Mouse (Mus musculus) kidney, postnatal 4 days (tissue): ENCODE results near the gene Nolc1.

Source experiments
- DNase-seq, 2 experiments: peaks; one replicate each; pipeline ENCODE4 v3.0.0; 2021; ENCODE audit warnings: mixed read lengths in 2 of 2

Gene Nolc1

DNA sequence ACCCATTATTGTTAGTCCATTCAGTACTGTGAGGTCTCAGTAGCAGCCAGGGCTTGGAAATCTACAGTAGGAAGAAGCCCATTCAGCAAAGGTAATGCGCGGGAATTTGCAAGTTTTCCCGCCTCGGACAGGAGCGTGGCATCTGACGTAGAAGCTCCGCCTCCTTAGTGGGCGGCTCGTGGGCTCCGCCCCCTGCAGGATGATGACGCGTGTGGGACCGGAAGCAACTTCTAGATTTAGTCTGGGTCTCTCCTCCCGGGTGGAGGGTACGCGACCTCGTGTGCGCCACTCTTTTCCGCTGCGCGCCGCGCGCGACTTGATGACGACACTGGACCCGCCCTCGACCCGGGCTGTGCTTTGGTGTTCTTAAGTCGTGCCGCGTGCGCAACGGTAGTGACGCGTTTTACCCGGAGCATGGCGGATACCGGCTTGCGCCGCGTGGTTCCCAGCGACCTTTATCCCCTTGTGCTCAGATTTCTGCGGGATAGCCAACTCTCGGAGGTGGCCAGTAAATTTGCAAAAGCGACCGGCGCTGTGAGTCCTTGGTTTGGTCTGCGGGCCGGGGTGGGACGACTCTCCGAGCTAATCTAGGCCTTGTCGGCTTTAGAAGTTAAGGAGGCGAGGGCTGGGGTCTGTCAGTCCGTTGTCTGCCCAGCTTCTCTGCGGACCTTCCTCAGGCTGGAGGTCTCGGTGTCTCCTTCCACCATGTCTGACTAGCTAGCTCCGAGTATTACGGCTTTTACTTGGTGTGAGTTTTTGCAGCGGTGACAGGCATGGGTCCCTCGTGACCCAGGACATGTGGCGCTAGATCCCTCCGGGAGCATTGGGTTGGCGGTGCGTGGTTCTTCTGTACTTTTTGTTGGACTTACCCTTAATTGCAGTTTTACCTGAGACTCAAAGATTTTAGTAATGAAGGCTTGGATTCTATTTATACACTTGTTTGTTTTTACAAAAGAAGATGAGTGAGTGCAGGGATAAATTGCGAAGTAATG, at the start of gene Nolc1:
Nolc1 (plus strand) TSS at position 248 of the 992 bp plus-strand sequence.
- DNase-seq, result peak; percentile 99

DNA sequence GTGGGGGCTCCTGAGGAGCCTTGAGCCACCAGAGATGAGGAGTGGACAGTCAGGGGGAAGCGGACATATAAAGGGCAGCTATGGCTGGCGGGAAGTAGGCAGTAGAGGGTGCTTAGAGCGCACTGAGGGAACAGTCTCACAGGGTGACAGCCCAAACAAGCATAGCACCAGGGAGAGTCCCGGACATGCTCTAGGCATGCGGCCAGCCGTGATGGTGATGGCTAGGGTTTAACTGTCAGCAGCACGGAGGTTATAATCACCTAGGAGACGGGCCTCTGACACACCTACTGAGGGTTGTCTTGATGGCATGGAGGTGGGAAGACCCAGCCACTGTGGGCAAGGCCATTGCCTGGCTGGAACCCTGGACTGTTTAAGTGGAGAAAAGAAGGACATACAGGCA, 49.1 kb upstream of the Nolc1 start:
- DNase-seq, result no peak

DNA sequence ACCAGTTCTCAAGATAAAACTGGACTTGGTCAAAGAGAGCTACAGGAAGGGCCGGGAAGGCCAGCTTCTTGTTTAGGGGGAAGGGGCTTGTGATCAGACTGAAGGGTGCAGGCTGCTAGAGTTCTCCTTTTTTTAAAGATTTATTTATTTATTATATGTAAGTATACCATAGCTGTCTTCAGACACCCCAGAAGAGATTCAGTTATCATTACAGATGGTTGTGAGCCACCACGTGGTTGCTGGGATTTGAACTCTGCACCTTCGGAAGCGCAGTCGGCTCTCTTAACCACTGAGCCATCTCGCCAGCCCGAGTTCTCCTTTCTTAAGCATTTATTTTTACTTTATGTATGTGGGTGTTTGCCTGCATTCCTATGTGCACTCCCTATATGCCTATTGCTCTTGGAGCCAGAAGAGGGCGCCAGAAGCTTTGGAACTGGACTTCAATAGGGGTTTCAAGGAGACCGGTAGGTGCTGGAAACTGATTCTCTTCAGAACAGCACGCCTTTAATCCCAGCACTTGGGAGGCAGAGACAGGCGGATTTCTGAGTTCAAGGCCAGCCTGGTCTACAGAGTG, 46.8 kb upstream of the Nolc1 start:
- no peak for DNase-seq

DNA sequence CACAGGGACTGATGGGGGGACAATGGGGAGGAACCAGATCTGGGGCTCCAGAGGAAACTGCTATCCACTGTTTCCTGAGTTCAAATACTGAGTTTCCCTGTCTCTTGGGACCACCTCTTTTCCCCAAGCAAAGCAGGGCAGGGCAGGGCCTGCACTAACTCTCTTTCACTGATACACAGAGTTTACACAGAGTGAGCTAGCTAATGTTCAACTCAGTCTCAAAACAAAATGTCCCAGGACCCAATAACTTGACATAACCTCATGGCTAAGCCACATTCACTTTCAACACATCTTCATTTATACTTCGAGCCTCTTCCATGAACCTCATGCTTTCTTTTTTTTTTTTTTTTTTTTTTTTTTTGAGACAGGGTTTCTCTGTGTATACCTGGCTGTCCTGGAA, 46.0 kb upstream of the Nolc1 start:
- no peak for DNase-seq

DNA sequence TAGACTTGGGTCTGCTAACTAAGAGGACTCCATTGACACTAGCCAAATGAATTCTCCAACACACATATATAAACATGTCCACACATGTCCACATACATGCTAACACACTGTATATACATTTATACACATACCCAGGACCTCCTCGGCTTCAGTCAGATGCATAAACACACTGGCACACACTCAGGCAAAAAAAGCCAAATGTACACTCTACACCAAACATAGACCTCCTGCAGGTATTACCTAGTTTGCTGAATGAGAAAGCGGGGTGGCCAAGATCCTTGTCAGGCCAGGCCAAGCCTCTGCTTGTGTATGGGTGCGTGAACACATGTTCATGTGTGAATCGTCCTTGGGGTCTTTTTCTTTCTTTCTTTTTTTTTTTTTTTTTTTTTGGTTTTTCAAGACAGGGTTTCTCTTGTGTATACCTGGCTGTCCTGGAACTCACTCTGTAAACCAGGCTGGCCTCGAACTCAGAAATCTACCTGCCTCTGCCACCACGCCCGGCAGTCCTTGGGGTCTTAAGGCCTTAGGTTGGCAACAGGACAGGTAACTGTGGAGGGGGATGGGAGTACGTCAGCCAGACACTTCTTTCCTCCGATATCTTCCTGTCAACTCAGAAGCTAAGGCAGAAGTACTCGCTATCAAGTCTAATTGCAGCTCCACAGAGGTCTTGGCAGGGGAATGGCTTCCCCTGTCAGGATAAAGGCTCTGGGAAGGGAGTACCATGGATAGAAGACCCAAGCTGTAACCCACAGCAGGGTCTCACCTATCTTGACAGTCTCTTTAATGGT, 45.3 kb upstream of the Nolc1 start:
- no peak for DNase-seq

DNA sequence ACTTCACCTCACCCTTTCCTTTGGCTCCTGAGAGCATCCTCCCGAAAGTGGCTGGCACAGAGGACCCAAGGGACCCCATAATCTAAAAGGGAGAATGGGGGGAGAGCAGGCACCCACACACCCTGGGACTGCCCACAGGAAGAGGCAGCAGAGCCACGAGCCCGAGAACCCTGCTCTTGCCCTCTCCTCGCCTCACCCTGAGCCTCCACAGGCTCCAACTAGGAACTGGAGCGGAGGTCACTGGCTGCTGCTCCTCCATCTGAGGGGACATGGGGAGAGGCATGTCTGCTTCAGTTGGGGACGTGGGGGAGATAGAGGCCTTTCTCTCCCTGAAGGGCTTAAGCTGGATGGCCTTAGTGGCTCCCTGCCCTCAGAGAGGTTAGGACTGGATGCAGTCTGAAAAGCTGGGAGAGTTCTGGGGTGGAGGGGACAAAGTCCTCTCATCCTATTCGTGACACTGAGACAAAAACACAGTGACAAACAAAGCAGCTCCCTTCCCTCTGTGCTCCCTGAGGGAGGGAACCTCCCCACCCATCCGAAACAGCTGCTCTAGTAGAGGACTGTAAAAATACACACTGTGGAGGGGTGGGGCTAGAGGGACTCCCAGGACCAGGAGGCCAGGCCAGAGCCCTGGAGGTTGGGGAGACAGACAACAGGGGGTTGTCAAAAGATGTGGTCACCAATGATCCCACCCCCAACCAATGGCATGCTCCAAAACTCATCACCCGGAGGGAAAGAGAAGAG, 43.8 kb upstream of the Nolc1 start:
- DNase-seq, result no peak

DNA sequence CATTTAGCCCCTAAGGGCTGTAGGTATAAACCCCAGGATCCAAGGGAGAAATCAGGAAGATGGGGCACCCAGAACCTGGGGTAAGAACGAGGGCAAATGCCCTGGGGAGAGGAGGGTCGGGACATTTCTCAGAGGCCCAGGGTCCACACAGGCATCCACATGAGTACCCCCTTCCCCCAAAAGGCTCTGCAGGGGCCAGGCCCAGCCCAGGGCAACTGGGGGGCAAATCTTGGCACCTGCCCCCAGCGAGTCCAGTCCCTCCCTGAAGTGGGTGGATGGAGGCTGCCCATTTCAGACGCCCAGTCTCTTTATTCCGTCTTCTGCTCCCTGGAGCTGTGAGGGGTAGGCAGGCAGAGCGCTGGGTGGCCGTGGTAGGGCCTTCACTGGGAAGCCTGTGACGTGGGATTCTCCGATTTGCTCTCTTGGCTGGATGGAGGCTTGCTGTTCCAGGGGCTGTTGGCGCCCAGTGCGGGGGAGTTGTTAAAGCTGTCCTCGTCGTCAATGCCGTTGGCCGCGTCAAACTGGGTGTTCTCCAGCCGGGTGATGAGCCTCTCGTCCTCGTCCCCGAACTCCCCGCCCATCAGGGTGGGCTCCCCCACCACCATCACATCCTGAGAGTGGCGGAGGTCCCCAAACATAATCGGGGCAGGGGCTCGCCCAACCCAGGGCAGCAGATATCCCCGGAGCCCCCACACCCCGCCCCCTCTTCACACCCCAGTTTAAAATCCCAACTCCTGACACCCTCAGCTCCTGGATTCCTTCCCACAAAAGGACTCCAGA, 42.7 kb upstream of the Nolc1 start:
- no peak for DNase-seq

DNA sequence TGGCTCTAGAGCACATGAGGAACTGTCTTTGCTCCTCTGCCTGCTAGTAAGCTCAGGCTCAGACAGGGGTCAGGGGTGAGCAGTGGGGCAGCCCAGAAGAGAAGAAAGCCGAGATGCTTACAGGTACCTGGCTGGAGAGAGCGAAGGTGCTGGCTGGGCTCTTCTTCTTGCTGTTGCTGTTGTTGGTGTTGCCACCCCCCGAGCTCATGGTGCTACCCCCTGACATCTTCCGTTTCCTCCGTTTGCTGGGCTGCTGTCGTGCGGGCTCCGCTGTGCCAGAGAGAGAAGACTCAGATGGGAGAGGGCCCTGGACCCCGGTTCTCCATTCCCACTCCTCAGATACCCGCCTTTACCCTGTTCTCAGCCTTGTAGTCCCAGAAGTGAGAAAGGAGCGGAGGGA, 41.8 kb upstream of the Nolc1 start:
- DNase-seq, result no peak

DNA sequence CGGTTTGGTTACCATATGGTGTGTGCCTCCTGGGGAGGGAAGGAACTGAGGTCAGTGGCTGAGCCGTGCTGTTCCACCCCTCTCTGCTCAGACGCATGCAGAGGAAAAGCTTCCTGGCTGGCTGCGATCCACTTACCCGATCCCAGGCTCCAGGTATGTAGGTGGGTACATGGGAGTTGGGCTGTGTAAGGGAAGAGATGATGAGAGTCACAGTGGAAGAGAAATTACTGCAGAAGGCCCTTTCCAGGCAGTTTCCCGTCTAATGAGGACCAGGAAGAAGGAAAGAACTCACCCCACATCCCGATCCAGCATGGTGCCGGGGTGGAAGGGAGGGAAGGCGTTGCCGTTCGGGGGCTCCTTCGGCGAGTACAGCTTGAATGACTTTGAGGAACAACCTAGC, 39.7 kb upstream of the Nolc1 start:
- no peak for DNase-seq

DNA sequence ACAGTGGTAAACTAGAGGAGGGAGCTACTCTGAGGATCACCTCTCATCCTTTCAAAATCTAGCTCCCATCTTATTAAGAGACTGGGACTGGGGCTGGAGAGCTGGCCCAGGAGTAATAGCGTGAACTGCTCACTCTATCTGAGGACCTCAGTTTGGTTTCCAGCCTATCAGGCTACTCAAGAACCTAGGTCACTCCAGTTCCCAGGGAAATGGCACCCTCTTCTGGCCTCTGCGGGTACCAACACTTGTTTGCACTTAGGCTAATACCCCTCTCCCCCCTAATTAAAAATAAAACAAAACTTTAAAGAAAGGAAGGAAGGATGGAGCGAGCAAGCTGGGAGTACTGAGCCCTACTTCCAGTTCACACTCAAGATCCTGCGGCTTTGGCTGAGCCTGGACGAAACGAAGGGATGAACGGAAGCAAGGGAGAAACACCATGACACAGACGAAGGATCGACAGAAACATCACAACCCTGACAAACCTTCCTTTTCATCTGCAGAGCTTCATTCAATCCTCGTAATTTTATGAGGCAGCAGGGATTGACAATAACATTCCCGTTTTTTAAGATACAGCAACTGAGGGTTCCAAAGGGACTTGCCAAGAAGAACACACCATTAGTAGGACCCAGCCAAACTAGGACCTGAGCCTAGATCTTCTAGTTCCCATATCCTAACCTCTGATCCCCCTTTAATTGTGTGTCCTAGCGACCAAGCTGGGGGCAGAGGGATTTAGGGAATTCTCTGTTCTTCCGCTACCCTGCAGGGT, 39.0 kb upstream of the Nolc1 start:
- peak; percentile 47 to 60 for DNase-seq

DNA sequence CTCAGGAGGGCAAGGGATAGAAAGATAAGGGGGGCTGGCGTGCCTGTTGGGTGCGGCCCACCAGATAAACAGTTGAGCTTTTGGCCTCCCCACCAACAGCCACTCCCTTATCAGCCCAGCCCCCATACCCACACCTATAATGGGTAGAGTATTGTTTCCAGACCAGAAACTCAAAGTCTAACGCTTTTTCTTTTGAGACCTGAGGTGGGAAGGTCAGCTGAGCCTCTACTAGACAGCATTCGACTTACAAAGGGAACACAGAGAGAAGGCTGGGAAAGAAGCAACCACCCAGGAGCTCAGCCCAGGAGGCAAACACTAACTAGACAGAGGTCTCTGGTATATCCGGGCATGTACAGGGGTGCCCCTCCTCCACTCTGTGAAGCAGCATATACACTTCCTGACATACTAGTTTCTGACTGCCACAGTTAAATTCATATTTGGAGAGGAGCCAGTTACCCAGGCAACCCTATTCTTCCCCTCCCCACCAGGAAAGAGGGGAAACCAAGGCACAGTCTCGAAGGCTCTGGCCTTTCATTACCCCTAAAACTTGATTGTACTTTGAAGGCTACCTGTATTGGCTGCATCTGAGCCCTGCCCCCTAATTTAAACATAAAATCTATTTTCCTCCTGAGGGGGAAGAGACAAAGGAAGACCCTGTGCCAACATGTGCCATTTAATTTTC, 38.3 kb upstream of the Nolc1 start:
- peak in 1 of 2 experiments; percentile 47 for DNase-seq

DNA sequence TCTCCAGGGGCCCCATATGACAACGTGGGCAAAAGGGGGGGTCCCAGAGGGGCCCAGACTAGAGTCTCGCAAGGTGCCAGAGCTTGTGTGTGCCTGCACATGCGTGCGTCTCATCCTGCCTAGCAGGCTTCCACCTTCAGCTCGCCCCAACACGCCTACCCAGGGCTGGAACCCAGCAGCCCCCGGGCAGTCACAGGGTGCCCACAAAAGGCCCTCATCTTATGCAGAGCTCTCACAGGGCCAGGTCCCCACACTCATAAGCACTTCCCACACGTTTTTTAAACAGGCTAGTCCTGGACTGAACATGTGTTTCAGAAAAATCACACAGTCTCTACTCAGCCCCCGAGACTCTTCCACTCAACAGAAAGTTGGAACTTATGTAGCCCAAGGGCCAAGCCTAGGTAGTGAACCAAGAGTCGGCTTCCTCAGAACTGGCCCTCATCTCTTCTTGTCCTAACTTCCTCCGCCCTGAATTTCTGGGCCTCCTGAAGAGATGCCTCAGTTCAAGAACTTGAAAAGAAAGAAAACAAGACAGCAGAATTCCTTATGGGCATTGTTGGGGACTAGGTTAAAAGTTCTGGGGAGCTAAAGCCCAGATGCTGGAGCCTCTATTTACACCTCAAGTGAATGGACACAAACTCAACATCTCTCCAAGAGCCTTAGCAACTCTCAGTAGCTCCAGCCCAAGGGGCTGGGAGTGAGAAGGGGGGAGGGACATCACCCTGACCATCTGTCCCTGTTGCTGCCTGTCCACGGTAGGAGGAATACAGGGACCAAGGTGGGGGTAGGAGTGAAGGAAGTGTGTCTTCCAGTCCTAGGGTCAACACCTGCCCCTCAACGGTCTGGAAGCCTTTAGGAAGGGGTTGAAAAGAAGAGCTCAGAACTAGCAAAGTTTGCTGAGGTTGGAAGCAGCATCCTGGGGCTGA, 37.5 kb upstream of the Nolc1 start:
- DNase-seq, result no peak

DNA sequence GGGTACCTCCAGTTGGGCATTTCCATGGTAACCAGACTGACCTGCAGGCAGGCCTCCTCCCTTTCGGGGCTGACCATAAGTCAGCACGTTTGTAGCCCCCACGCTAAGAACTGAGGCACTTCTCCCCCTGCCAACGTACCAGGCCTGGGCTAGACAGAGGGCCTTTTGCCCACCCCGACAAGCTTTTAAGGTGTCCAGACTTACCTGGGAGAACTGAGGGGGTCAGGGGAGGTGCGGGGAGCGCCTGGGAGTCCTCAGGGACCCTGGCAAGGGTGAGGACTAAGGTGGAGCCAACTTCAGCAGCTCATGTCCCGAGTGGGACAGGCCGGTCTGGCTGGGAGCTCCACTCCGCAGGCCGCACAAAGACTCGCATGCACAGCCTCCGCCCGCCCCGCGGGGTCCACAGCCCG, 36.8 kb upstream of the Nolc1 start:
- peak; percentile 40 to 62 for DNase-seq

DNA sequence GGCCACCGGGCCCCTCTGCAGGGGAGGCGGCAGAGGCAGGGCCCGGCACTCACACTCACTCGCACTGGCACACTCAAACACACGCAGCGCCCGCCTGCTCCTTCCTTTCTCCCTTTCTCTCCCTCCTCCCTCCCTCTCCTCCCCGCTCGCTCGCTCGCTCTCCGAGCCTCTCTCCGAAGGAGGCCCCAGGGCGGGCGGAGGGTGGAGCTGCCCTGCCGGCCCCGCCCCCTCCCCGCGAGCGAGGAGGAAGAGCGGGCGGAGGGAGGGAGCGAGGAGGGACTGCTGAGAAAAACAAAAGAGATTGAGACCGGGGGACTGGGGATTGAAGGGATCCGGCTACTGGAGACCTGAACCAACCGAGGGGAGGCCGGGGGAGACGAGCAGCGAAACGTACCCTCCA, 36.2 kb upstream of the Nolc1 start:
- DNase-seq, result peak; percentile 94 to 96

DNA sequence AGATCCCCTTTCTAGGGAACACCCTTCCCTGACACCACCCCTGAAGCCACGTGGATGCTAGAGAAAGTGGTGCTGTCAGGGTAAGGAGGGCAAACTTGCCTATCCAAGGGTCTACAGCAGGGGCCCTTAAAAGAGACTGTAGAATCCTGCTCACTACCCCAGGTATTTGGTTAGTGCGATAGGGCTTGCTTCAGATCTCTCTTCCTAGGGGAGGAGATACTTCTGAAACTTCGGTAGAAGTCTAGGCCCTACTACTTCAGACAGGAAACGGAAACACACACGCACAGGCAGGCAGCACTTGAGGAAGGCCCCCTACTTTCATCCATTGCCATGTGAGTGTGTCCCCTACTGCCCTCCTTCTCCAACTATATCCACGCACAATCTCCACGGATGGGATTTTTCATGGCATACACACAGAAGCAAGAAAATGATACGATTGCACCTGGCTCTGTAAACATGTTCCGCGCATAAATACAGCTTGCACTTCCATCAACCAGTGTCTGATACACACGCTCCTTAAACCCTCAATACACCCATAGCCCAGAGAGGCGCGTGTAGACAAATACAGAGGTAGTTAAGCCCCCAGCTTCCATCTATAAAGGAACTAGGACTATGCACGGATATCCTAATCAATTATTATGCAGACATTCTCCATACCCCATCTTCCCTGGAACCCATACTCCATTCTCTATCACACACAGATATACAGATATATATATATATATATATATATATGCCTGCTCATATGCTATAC, 35.3 kb upstream of the Nolc1 start:
- no peak for DNase-seq

DNA sequence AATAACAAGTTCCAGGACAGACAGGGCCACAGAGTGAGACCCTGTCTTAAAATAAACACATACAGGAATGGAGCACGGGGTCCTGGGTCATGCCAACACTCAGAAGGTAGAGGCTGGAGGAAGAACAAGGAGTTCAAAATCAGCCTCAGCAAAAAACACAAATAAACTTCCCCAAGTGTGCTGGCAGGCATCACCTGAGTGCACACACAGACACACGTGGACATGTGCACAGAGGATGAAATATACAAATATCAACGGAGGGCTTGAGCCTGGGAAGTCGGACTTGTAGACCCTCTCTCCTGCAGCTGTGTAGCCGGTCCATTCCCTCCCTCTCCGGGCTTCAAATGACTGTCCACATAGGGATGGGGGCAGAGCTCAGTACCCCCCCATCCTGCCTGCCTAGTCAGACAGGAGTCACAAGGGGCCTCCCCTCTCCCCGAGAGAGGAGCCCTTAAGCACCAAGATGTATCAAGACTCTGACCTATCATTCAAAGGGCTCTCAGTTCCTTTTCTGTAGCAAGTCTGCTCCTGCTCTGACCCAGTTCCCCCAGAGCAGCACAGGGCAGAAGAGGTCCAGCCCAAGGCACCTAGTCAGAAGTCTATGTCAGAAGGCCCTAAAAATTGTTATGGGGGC, 34.2 kb upstream of the Nolc1 start:
- no peak for DNase-seq

DNA sequence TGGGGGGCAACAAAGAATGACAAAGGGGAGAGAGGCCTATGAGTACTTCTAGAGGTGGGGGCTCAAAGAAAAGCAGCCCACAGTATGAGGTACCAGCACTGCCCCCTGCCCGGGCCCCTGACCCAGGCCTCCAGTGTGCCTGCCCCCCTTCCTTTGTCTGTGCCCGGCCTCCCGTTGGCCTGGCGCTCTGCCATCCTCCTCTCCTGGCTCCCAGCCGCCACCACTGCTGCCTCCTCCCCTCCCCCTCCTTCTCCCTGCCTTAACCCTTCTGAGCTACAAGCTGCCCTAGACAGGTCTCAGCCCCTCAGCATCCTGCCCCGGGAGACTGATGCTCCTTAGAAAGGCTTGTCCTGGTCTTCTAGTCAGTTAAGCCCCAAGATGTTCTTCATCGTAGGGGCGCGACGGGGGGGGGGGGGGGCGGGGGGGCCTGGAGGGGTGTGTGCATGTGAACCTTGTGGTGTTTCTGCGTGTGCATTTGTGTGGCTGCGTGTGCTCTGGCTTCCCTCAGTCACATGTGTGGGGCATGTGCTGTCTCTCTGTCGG, 33.7 kb upstream of the Nolc1 start:
- DNase-seq, result peak; percentile 92 to 95
